Comparison of ENCODE assay signal across 51 mouse cellular contexts in the genomic region with DNA sequence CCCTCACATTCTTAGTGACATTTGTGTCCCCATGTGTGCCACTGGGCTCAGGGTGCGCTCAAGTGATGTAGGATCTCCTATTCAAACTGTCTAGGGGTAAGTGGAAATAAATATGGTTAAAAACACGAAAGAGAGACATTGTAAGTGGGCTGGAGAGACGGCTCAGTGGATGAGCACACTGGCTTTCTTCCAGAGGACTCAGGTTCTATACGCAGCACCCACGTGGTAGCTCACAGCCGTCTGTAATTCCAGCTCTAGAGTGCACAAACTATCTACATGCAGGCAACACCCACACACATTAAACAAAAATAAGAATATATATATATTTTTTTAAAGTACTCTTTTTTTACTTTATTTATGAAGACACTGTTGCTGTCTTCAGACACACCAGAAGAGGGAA. TPM values are rescaled to one million over a fixed set of nuclear protein-coding genes. Genes with fewer than 3 reads are reported as not detected.
"Had no signal": no experiment of that assay in that cellular context is flagged by ENCODE, and none has a peak within 500 bp of the region (broad histone marks: within the 10 kb centered on the region; RNA-seq: fewer than 3 reads in every experiment).

No protein-coding gene starts in this region.

- H3K27ac ChIP-seq: heart, embryonic 10.5 days; heart, embryonic 13.5 days; heart, embryonic 15.5 days; hindbrain, embryonic 10.5 days; hindbrain, embryonic 12.5 days; hindbrain, embryonic 13.5 days; hindbrain, embryonic 14.5 days; hindbrain, embryonic 15.5 days; hindbrain, postnatal 0 days; intestine, embryonic 15.5 days; kidney, embryonic 15.5 days; kidney, postnatal 0 days; layer of hippocampus, adult 2 months had no signal

- H3K27me3 ChIP-seq: hindbrain, embryonic 15.5 days; intestine, embryonic 15.5 days; kidney, embryonic 15.5 days had no signal

- H3K4me2 ChIP-seq: heart, embryonic 11.5 days; heart, embryonic 12.5 days; heart, embryonic 13.5 days; heart, embryonic 15.5 days; hindbrain, embryonic 12.5 days; hindbrain, embryonic 13.5 days; hindbrain, embryonic 14.5 days; hindbrain, embryonic 15.5 days; intestine, embryonic 15.5 days; kidney, embryonic 15.5 days had no signal

- H3K9ac ChIP-seq: heart, embryonic 12.5 days; heart, embryonic 13.5 days; heart, embryonic 15.5 days; hindbrain, embryonic 12.5 days; hindbrain, embryonic 13.5 days; hindbrain, embryonic 14.5 days; hindbrain, embryonic 15.5 days; intestine, embryonic 15.5 days; kidney, embryonic 15.5 days had no signal

- H3K36me3 ChIP-seq: heart, embryonic 10.5 days; heart, embryonic 12.5 days; heart, embryonic 13.5 days; heart, embryonic 15.5 days; hindbrain, embryonic 10.5 days; hindbrain, embryonic 12.5 days; hindbrain, embryonic 13.5 days; hindbrain, embryonic 15.5 days; intestine, embryonic 15.5 days; kidney, embryonic 15.5 days had no signal

- DNase-seq: heart, postnatal 10 days; heart, postnatal 14 days; heart, postnatal 36 days; heart, postnatal 4 days; kidney, adult 11 months; kidney, adult 18-20 months; kidney, adult 2 months; kidney, adult 8-10 months; kidney, adult 9 months; kidney, postnatal 10 days; kidney, postnatal 14 days; kidney, postnatal 25 days; kidney, postnatal 36 days; kidney, postnatal 4 days; layer of hippocampus, adult 9-11 months; layer of hippocampus, postnatal 36 days had no signal

- H3K9me3 ChIP-seq: heart, embryonic 10.5 days; heart, embryonic 12.5 days; heart, embryonic 13.5 days; heart, embryonic 15.5 days; hindbrain, embryonic 10.5 days; hindbrain, embryonic 12.5 days; hindbrain, embryonic 13.5 days; hindbrain, embryonic 15.5 days; intestine, embryonic 15.5 days; kidney, embryonic 15.5 days had no signal

- H3K4me3 ChIP-seq: heart, embryonic 10.5 days; heart, embryonic 12.5 days; heart, embryonic 13.5 days; heart, embryonic 15.5 days; hindbrain, embryonic 10.5 days; hindbrain, embryonic 12.5 days; hindbrain, embryonic 13.5 days; hindbrain, embryonic 15.5 days; intestine, embryonic 15.5 days; kidney, embryonic 15.5 days; layer of hippocampus, adult 2 months had no signal

- ATAC-seq: hindbrain, embryonic 16.5 days; hindbrain, postnatal 0 days; inflammation-experienced regulatory T-cells, adult 6 months; intestine, embryonic 15.5 days; intestine, embryonic 16.5 days; intestine, postnatal 0 days had no signal

RNA-seq across cellular contexts. Expression of a gene that starts 2.5 kb away (rescaled TPM):
- total RNA-seq: heart, adult 8-10 months; heart, postnatal 10 days; heart, postnatal 14 days; heart, postnatal 25 days; heart, postnatal 36 days; heart, postnatal 4 days; hematopoietic stem cell, adult 5-6 weeks had no signal
- polyA plus RNA-seq: heart, embryonic 11.5 days; kidney, postnatal 0 days had no signal

RNA-seq across cellular contexts. Expression of a gene that starts 12.4 kb away (rescaled TPM):
- total RNA-seq: heart, adult 8-10 months; heart, postnatal 10 days; heart, postnatal 14 days; heart, postnatal 25 days; heart, postnatal 36 days; heart, postnatal 4 days; hematopoietic stem cell, adult 5-6 weeks; hindbrain, postnatal 0 days; layer of hippocampus, adult 18-20 months; layer of hippocampus, adult 2 months; layer of hippocampus, adult 8-10 months; layer of hippocampus, postnatal 10 days; layer of hippocampus, postnatal 14 days; layer of hippocampus, postnatal 25 days; layer of hippocampus, postnatal 36 days had no signal
- polyA plus RNA-seq: heart, embryonic 11.5 days; heart, embryonic 14.5 days; heart, postnatal 0 days; hindbrain, embryonic 10.5 days; hindbrain, embryonic 11.5 days; hindbrain, embryonic 12.5 days; hindbrain, embryonic 13.5 days; hindbrain, embryonic 14.5 days; hindbrain, embryonic 16.5 days; hindbrain, postnatal 0 days; inflammation-experienced regulatory T-cells, adult 6 months; kidney, embryonic 14.5 days; kidney, embryonic 16.5 days; kidney, postnatal 0 days had no signal

RNA-seq across cellular contexts. Expression of a gene that starts 23.7 kb away (rescaled TPM):
- total RNA-seq: heart, adult 8-10 months; heart, postnatal 10 days; heart, postnatal 14 days; heart, postnatal 25 days; heart, postnatal 36 days; heart, postnatal 4 days; hematopoietic stem cell, adult 5-6 weeks; hindbrain, postnatal 0 days; layer of hippocampus, adult 18-20 months; layer of hippocampus, adult 2 months; layer of hippocampus, adult 8-10 months; layer of hippocampus, postnatal 10 days; layer of hippocampus, postnatal 14 days; layer of hippocampus, postnatal 25 days; layer of hippocampus, postnatal 36 days had no signal
- polyA plus RNA-seq: heart, embryonic 10.5 days; heart, embryonic 11.5 days; heart, embryonic 12.5 days; heart, embryonic 13.5 days; heart, embryonic 14.5 days; heart, embryonic 15.5 days; heart, embryonic 16.5 days; heart, postnatal 0 days; hindbrain, embryonic 10.5 days; hindbrain, embryonic 11.5 days; hindbrain, embryonic 12.5 days; hindbrain, embryonic 13.5 days; hindbrain, embryonic 14.5 days; hindbrain, embryonic 15.5 days; hindbrain, embryonic 16.5 days; hindbrain, postnatal 0 days; inflammation-experienced regulatory T-cells, adult 6 months; intestine, embryonic 14.5 days; intestine, embryonic 15.5 days; intestine, embryonic 16.5 days; intestine, postnatal 0 days; kidney, adult 2 months; kidney, embryonic 14.5 days; kidney, embryonic 15.5 days; kidney, embryonic 16.5 days; kidney, postnatal 0 days; large intestine, adult 2 months had no signal

RNA-seq across cellular contexts. Expression of a gene that starts 42.3 kb away (rescaled TPM):
- total RNA-seq: heart, adult 8-10 months; heart, postnatal 10 days; heart, postnatal 14 days; heart, postnatal 25 days; heart, postnatal 36 days; heart, postnatal 4 days; hematopoietic stem cell, adult 5-6 weeks; hindbrain, postnatal 0 days; layer of hippocampus, adult 18-20 months; layer of hippocampus, adult 2 months; layer of hippocampus, adult 8-10 months; layer of hippocampus, postnatal 10 days; layer of hippocampus, postnatal 14 days; layer of hippocampus, postnatal 25 days; layer of hippocampus, postnatal 36 days had no signal
- polyA plus RNA-seq: heart, embryonic 11.5 days; heart, embryonic 12.5 days; heart, embryonic 13.5 days; heart, embryonic 14.5 days; heart, embryonic 15.5 days; heart, embryonic 16.5 days; heart, postnatal 0 days; hindbrain, embryonic 10.5 days; hindbrain, embryonic 11.5 days; hindbrain, embryonic 12.5 days; hindbrain, embryonic 13.5 days; hindbrain, embryonic 14.5 days; hindbrain, embryonic 15.5 days; hindbrain, embryonic 16.5 days; hindbrain, postnatal 0 days; intestine, embryonic 14.5 days; intestine, embryonic 15.5 days; intestine, embryonic 16.5 days; intestine, postnatal 0 days; kidney, adult 2 months; kidney, embryonic 14.5 days; kidney, embryonic 15.5 days; kidney, embryonic 16.5 days; kidney, postnatal 0 days; large intestine, adult 2 months had no signal
